Mouse (Mus musculus) G1E (cell line): ENCODE measurements around the gene Gm17655.

Source experiments
- CTCF ChIP-seq: IDR thresholded peaks from 2 replicates; pipeline ENCODE4 v1.5.1; 2012; ENCODE audit warnings: low read depth, low read length, inconsistent platforms, mixed read lengths
- GATA1 ChIP-seq: IDR thresholded peaks from 2 replicates; pipeline ENCODE4 v1.6.1; 2012; ENCODE audit warnings: borderline replicate concordance, low read length, inconsistent platforms, mixed read lengths
- GATA2 ChIP-seq: IDR thresholded peaks from 2 replicates; pipeline ENCODE4 v1.6.1; 2012; ENCODE audit warnings: low read depth, low read length, inconsistent platforms, borderline replicate concordance
- POLR2AphosphoS5 ChIP-seq: IDR thresholded peaks from 2 replicates; pipeline ENCODE4 v1.6.1; 2012; ENCODE audit warnings: low read depth, low read length, inconsistent platforms; ENCODE audit not compliant: insufficient replicate concordance
- TAL1 ChIP-seq: conservative IDR thresholded peaks from 2 replicates; pipeline ENCODE4 v1.6.1; 2012; ENCODE audit warnings: low read depth, low read length, inconsistent platforms, mixed read lengths

GRCm38 (mm10) chr5:110109991-110110441, 37.7 kb upstream of the Gm17655 start, which contains the start of gene Zfp605:
- TF ChIP-seq CTCF = no peak
- no peak for TF ChIP-seq TAL1
- no peak for TF ChIP-seq GATA1
- TF ChIP-seq POLR2AphosphoS5 = no peak
- TF ChIP-seq GATA2 = no peak
